Mouse (Mus musculus): Measurements from ENCODE around the gene Cyp4f15.

DNA sequence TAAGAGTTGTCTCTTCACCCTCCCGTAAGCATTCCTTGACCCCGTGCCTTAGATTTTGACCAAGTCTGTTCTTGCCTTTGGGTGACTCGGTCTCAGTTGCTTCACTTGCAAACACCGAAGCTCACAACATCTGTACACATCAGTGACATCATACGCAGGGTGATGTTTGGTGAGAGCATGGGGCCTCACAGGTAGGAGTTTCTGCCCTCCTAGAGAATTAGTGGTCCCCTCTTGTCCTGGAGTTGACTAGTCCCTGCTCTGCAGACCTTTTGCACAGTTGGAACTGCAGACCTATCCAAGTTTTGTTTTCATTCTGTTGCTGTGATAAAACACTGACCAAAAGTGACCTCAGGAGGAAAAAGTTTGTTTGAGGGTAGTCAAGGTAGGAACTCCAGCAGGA, 1.3 kb downstream of the Cyp4f15 start:
- TF ChIP-seq CTCF (IDR thresholded peaks at IDR 0.05; ENCODE audit: low read depth, low read length) (no peak), POLR2A (IDR thresholded peaks at IDR 0.05; ENCODE audit: insufficient read depth, low read length) (no peak)

Data from ES-Bruce4 (cell line).